Comparison of ENCODE assay signal across 22 mouse cellular contexts in genomic region chr7:116153781-116154368, GRCm38 (mm10).
A peak's percentile ranks its signal among the peaks of the same experiment; 100 is the strongest.
DNase-seq lines count a peak whose midpoint lies in the region; ATAC-seq lines count a peak whose summit lies in the region.
"Had no signal": no experiment of that assay in that cellular context is flagged by ENCODE, and none has a peak within 500 bp of the region (broad histone marks: within the 10 kb centered on the region; RNA-seq: fewer than 3 reads in every experiment).

No protein-coding gene starts in this region.

- ATAC-seq in megakaryocyte progenitor cell, adult 5-6 weeks (replicated peaks; ENCODE audit: poor library complexity) = peak; percentile 35; the same call in 1 of the 2 replicates
- ATAC-seq in cerebellum, adult (ENCODE audit: insufficient number of reproducible peaks, low FRiP score, low TSS enrichment) = no peak
- ATAC-seq: activated CD4-positive, CD25-positive, alpha-beta regulatory T cell, adult 4 months; forebrain, embryonic 14.5 days; forebrain, postnatal 0 days; hindbrain, postnatal 0 days; inflammation-experienced regulatory T-cells, adult 6 months; intestine, embryonic 16.5 days had no signal

- DNase-seq in adrenal gland, postnatal 10 days = peak; percentile 40
- no peak for DNase-seq in adrenal gland, postnatal 4 days (ENCODE audit: low spot score in 2 of 2)
- peak; percentile 76 for DNase-seq in 416B (ENCODE audit: low read depth)
- DNase-seq in adrenal gland, postnatal 36 days = peak; percentile 43 to 48
- DNase-seq in embryo, embryonic 10 days (ENCODE audit: low spot score) = no peak
- DNase-seq: cerebellum, adult 11-12 months; cerebellum, adult 8-10 months; cerebellum, postnatal 10 days; cerebellum, postnatal 36 days; forebrain, postnatal 0 days; gastrocnemius, adult 2 months; gastrocnemius, postnatal 14 days; heart, adult 11 months; heart, postnatal 36 days; kidney, adult 18-20 months had no signal

Comparison
In these comparisons a context has a peak if more than half of its experiments do, and no peak if none do; other contexts are left out.
1. DNase-seq: peak in adrenal gland, postnatal 10 days (single experiment), 416B (single experiment) and adrenal gland, postnatal 36 days (2 of 2); none in adrenal gland, postnatal 4 days (0 of 2) and embryo, embryonic 10 days (single experiment).